8 mouse cellular contexts compared by ENCODE assay signal in genomic region chr3:57815447-57815846, GRCm38 (mm10). TPM values are rescaled to one million over a fixed set of nuclear protein-coding genes. Genes with fewer than 3 reads are reported as not detected.
A peak's percentile ranks its signal among the peaks of the same experiment; 100 is the strongest.
DNase-seq lines count a peak whose midpoint lies in the region; ATAC-seq and TF ChIP-seq lines count a peak whose summit lies in the region.

No protein-coding gene starts in this region.

- H3K9me3 ChIP-seq in forebrain, embryonic 13.5 days (replicated peaks) = no peaks in the 10 kb centered on the region
- H3K9me3 ChIP-seq in forebrain, embryonic 12.5 days = no peaks in the 10 kb centered on the region

- H3K9ac ChIP-seq in forebrain, embryonic 13.5 days = no peak overlapping the region
- H3K9ac ChIP-seq in forebrain, embryonic 12.5 days = no peak overlapping the region

- intact Hi-C loops in left cerebral cortex, adult 2 months (cut with DNase I) = loop anchor here (1.0 kb wide), 1 partner anchor 148 kb away; no protein-coding TSS in a partner anchor

- no peaks in the 10 kb centered on the region for H3K4me1 ChIP-seq in forebrain, embryonic 13.5 days
- H3K4me1 ChIP-seq in forebrain, embryonic 12.5 days = no peaks in the 10 kb centered on the region

- H3K4me3 ChIP-seq in forebrain, embryonic 13.5 days = no peak overlapping the region
- no peak overlapping the region for H3K4me3 ChIP-seq in forebrain, embryonic 12.5 days (replicated peaks)
- no peak overlapping the region for H3K4me3 ChIP-seq in left cerebral cortex, adult 2 months

- H3K27ac ChIP-seq in forebrain, embryonic 13.5 days = no peak overlapping the region
- H3K27ac ChIP-seq in forebrain, embryonic 12.5 days = no peak overlapping the region
- H3K27ac ChIP-seq in left cerebral cortex, adult 2 months = no peak overlapping the region

- WGBS in forebrain, embryonic 13.5 days = 84% methylated on average over 6 of the region's 6 CpGs
- 84% methylated on average over 6 of the region's 6 CpGs for WGBS in forebrain, embryonic 12.5 days

- H3K27me3 ChIP-seq in forebrain, embryonic 13.5 days = no peaks in the 10 kb centered on the region
- no peaks in the 10 kb centered on the region for H3K27me3 ChIP-seq in forebrain, embryonic 12.5 days

- no peak overlapping the region for H3K4me2 ChIP-seq in forebrain, embryonic 13.5 days
- no peak overlapping the region for H3K4me2 ChIP-seq in forebrain, embryonic 12.5 days

- ATAC-seq in forebrain, embryonic 13.5 days = peak; percentile 24; the same call in 1 of the 2 replicates
- ATAC-seq in forebrain, embryonic 12.5 days (ENCODE audit: low FRiP score) = no peak
- ATAC-seq in megakaryocyte progenitor cell, adult 5-6 weeks (replicated peaks; ENCODE audit: poor library complexity) = peak; percentile 63
- no peak for ATAC-seq in activated CD4-positive, CD25-positive, alpha-beta regulatory T cell, adult 4 months

- no peak for DNase-seq in left cerebral cortex, adult 2 months (ENCODE audit: extremely low spot score in 1 of 2, low spot score in 2 of 2)
- DNase-seq in left cerebral cortex, adult 11 months (ENCODE audit: low spot score) = no peak
- peak; percentile 63 for DNase-seq in NIH3T3 (ENCODE audit: low read depth)
- DNase-seq in spleen, postnatal 4 days (ENCODE audit: low spot score in 2 of 2) = no peak

- peak; percentile 54 for TF ChIP-seq CTCF in left cerebral cortex, adult 2 months (IDR thresholded peaks at IDR 0.05)

- no peaks in the 10 kb centered on the region for H3K36me3 ChIP-seq in forebrain, embryonic 13.5 days (ENCODE audit: poor library complexity, severe bottlenecking)
- H3K36me3 ChIP-seq in forebrain, embryonic 12.5 days (replicated peaks) = no peaks in the 10 kb centered on the region

RNA-seq across cellular contexts. Expression of gene Pfn2, which starts 32.4 kb away (rescaled TPM):
- polyA plus RNA-seq in forebrain, embryonic 13.5 days (2015; fragmentation: Nextera tagmentation; extraction: Ambion mirVana) = 444 and 476 TPM in 2 replicates
- polyA plus RNA-seq in forebrain, embryonic 12.5 days (2016; fragmentation: Nextera tagmentation; extraction: Ambion mirVana) = 354 and 379 TPM in 2 replicates
- total RNA-seq in left cerebral cortex, adult 2 months (2021) = 100 to 1,000 TPM; 463 to 512 TPM
- 0.20 TPM in 1 of 2 replicates, not detected in the other for total RNA-seq in megakaryocyte progenitor cell, adult 5-6 weeks (2015)
- total RNA-seq in megakaryocyte progenitor cell, adult 5-6 weeks (2017) = 0.17 and 0.29 TPM in 2 replicates
- polyA plus RNA-seq in activated CD4-positive, CD25-positive, alpha-beta regulatory T cell, adult 4 months (2017; shearing (Covaris generic)) = 1 to 10 TPM; 7.9 to 10.0 TPM

Comparison
In these comparisons a context has a peak if more than half of its experiments do, and no peak if none do; other contexts are left out.
1. ATAC-seq: peak in forebrain, embryonic 13.5 days (single experiment) and megakaryocyte progenitor cell, adult 5-6 weeks (single experiment); none in forebrain, embryonic 12.5 days (single experiment) and activated CD4-positive, CD25-positive, alpha-beta regulatory T cell, adult 4 months (single experiment).
2. RNA of gene Pfn2, which starts 32.4 kb away (polyA plus RNA-seq): 444 to 476 TPM in forebrain, embryonic 13.5 days and 354 to 379 TPM in forebrain, embryonic 12.5 days; 7.9 to 10.0 TPM in activated CD4-positive, CD25-positive, alpha-beta regulatory T cell, adult 4 months; every median in the first group is over 10 times any median in the second.